Mouse (Mus musculus) cerebellum, adult 2 months (tissue): ENCODE results near the gene Dpy30. TPM values are rescaled to one million over a fixed set of nuclear protein-coding genes. Genes with fewer than 3 reads are reported as not detected.
"Not testable (repeated sequence)": the region's sequence is repeated elsewhere in the genome, so short reads cannot be mapped to it uniquely, and the experiment has no call there.

Experiments
- DNase-seq, 2 experiments: peaks; one replicate each; pipeline ENCODE4 v3.0.0; 2021
- H3K27ac ChIP-seq: fragments of 200-500 bp; 2 replicates; pipeline ENCODE4 v1.5.1; 2012; ENCODE audit warnings: low read length, control low read depth, inconsistent platforms; ENCODE audit not compliant: insufficient read depth
- H3K27me3 ChIP-seq: fragments of 200-500 bp; 2 replicates; pipeline ENCODE4 v1.6.1; 2012; ENCODE audit warnings: inconsistent platforms, mild to moderate bottlenecking, low read length, moderate library complexity; ENCODE audit not compliant: control insufficient read depth, insufficient read depth
- H3K4me1 ChIP-seq: fragments of 200-500 bp; 2 replicates; pipeline ENCODE4 v1.6.1; 2011; ENCODE audit warnings: low read length; ENCODE audit not compliant: control insufficient read depth, insufficient read depth
- H3K4me3 ChIP-seq: fragments of 200-500 bp; replicated peaks from 2 replicates; pipeline ENCODE3; 2011; ENCODE audit warnings: mild to moderate bottlenecking, low read depth, low read length, control low read depth; ENCODE audit not compliant: insufficient read depth
- CTCF ChIP-seq: fragments of 200-500 bp; IDR thresholded peaks from 2 replicates; pipeline ENCODE4 v1.5.1; 2011; ENCODE audit warnings: low read depth, mild to moderate bottlenecking, control low read depth, low read length, moderate library complexity, borderline replicate concordance; ENCODE audit not compliant: insufficient read depth
- POLR2A ChIP-seq: fragments of 200-500 bp; IDR thresholded peaks from 2 replicates; pipeline ENCODE4 v1.6.1; 2011; ENCODE audit warnings: low read length, control low read depth, borderline replicate concordance; ENCODE audit not compliant: insufficient read depth
- WGBS: fragments of 180-500 bp; shearing (Covaris S2); methylation state at CpG from one replicate; pipeline ENCODE4 v1.1.7; 2018; 5-methylcytosine and 5-hydroxymethylcytosine counted together
- polyA plus RNA-seq: library from polyadenylated mRNA; depleted of rRNA; stranded (reverse); fragments of >200 nt; gene quantifications from 2 replicates; pipeline ENCODE4 v1.2.3, GENCODE M21; 2012

The Dpy30 gene
- polyA plus RNA-seq, 1 experiment, result 91.6 TPM

DNA sequence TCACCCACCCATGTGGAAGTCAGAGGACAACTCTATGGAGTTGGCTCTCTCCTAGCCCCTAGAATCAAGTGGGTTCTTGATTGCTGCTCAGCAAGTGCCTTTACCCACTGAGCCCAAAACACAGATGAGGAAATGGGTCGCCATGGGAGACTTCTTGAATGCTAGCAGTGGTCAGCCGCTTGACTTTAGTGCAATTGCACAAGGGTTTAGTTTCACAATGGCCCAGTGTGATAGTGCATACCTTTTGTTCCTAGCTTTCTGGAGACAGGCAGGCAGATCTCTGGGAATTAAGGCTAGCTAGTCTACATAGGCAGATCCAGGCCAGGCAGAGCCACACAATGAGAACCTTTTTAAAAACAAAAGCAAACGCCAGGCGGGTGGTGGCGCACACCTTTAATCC lies 23.7 kb downstream of the Dpy30 start:
- TF ChIP-seq CTCF (no peak), POLR2A (no peak)
- Histone ChIP-seq H3K27ac (no peak overlapping the region), H3K4me1 (no peaks in the 10 kb centered on the region), H3K27me3 (no peaks in the 10 kb centered on the region), H3K4me3 (no peak overlapping the region)
- no peak for DNase-seq
- 78% methylated on average over 5 of the region's 5 CpGs for WGBS

DNA sequence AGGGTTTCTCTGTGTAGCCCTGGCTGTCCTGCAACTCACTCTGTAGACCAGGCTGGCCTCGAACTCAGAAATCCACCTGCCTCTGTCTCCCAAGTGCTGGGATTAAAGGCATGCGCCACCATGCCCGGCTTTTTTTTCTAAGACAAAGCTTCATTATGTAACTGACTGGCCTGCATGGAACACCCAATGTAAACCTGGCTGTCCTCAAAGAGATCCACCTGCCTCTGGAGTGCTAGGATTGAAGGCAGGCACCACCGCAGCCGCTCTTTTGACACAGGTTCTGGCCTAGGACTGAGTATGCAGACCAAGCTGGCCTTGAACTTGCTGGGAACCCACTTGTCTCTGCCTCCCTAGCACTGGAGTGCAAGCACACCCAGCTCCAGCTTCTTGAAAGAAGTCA lies 26.8 kb downstream of the Dpy30 start:
- H3K27ac ChIP-seq, DNase-seq, H3K27me3 ChIP-seq, H3K4me1 ChIP-seq, H3K4me3 ChIP-seq: not testable (repeated sequence)
- WGBS, result 88% methylated on average over 5 of the region's 5 CpGs

DNA sequence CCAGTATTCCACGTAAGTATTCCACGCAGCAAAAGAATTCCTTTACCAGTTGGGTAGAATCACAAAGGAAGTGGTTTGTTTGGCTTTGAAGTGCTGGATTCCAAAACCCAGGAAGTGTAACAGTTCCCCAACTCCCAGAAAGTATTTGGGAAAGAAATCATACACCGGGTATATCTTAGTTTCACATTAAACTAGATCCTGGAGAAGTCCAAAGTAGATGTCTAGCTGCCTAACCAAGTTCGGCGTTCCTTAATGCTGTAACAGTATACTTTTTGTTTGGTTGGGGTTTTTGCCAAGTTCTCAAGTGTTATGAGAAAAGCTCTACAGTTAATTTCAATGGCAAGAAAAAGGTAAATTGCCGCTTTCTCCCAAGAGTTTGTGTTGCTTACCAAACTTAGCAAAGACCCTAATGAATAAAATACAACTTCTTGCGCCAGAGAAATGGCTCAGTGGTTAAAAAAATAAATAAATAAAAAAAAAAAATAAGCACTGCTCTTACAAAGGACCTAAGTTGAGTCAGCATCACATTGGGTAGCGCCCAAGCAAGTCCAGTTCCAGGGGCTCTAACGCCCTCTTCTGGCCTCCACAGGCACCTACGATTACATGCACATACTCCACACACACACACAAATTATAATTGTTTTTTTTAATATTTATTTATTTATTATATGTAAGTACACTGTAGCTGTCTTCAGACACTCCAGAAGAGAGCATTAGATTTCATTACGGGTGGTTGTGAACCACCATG lies 27.5 kb downstream of the Dpy30 start:
- WGBS, result 55% methylated on average over 11 of the region's 11 CpGs
- H3K27ac ChIP-seq, result no peak overlapping the region
- DNase-seq, result peak in 1 of 2 experiments; percentile 17

DNA sequence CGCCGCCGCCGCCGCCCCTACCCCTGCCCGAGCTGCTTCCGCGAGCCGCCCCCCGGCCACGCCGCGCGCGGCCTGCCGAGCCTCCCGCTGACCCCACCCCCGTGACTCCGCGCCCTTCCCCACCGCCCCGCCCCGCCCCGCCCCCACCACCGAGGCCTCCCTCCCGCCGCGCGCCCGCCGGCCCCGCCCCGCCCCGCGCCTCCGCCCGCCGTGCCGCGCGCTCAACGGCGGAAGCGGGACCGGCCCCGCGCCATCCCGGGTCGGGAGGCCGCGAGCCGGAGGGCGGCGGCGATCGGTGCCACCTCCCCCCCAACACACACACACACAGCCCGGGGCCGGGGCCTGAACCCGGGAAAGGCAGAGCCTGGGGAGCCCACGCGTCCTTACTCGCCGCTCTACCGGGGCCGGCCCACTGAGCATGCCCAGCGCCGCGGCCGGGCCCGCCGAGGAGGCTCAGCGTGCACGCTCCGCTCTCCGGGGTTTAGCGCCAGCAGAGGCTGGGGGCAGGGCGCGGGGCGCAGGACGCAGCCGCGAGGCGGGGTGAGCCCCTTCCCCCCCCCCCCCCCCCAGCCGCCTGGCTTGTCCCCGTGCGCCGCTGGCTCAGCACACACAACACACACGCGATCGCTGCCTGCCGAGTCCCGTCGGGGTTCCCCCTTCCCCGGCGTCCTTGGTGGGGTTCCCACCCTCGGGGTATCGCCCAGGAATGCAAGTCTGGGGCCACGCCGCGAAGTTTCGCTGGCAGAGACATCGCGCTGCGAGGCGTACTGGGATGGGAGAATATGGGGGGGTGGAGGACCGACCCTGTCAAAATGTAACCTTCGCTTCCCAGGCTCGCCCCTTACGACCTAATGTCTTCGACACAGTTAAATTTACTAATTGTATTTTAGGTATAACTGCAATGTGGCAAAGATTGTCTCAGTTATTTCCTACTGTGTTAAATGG lies 28.4 kb downstream of the Dpy30 start, which contains the start of gene Memo1:
TSS of gene Memo1 (minus strand) at position 496 of the 945 bp plus-strand sequence.
- H3K27ac ChIP-seq, result peak within 1 kb of the TSS; percentile 94
- TF ChIP-seq POLR2A (0 out of 2 replicates have a peak, but pooled peaks have one; percentile 16), CTCF (no peak)
- peak within 1 kb of the TSS; percentile 90 for H3K4me3 ChIP-seq
- peak; percentile 76 to 79 for DNase-seq
- WGBS, result under 1% methylated on average over 64 of the region's 110 CpGs
- no peaks in the 10 kb centered on the region for H3K27me3 ChIP-seq
- H3K4me1 ChIP-seq, result no peaks in the 10 kb centered on the region; the same call in 1 of the 2 replicates

More for the DNA sequence above, 27.5 kb downstream of the Dpy30 start:
- H3K4me1 ChIP-seq, result no peaks in the 10 kb centered on the region; the same call in 1 of the 2 replicates
- peak overlapping the region; percentile 90 for H3K4me3 ChIP-seq
- no peaks in the 10 kb centered on the region for H3K27me3 ChIP-seq
- no peak for TF ChIP-seq POLR2A
- peak; percentile 25; the same call in 1 of the 2 replicates for TF ChIP-seq CTCF

DNA sequence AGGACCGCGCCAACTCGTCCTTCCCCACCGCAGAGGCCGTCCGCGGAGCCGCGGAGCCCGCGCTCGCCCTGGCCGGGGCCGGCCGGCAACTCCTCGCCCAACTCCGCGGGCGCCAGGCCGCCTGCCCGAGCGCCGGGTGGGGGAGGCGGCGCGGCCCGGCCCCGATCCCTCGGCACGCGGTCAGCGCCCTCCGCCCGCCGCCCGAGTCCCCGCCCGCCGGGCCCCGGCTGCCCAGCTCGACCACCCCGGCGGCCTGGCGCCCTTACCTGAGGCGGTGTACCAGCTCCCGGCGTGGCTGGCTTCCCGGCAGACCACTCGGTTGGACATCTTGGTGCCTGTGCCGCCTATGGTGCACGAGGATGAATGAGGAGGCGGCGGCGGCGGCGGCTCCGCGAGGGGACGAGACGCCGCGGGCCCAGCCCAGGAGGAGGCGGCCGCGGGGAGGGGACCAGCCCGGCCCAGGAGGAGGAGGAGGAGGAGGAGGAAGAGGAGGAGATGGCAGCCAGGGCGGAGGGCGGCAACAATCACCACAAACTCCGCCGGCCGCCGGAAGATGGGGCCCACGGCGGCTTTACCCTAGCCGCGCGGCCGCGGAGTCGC lies 29.2 kb downstream of the Dpy30 start:
- WGBS, result under 1% methylated on average over 69 of the region's 80 CpGs
- no peak for TF ChIP-seq POLR2A
- TF ChIP-seq CTCF, result no peak
- H3K27ac ChIP-seq, result peak overlapping the region; percentile 91

DNA sequence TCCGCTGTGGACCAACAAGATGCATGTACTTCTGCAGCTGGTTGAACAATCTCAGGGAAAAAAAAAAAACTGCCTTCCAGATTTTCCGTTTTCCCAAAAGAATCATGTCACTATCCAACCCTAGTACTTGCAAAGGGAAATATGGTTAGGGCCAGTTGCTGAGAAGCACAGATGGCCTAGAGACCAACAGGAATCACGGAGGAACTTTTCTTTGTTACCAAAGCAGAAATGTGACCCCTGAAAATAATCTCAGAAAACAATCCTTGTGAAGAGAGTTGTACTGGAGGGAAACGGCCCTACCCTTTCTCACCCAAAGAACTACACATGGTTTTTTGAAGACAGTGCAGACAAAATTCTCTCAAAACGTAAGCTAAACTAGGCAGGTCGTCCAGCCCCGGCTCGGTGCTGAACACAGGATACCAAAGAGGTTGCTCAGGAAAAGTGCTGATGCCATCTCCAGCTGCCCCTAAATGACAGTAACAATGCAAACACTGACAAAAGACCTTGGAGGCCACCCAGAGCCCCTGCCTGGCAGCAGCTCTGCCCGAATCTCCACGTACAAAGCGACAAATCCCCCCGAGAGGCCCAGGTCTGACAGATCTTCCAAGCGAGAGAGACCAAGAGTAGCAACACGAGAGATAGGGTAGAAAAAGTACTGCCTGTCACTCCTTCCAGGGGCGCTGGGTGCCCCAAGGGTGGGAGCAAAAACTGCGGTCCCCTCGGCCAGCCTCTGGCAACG lies 29.9 kb downstream of the Dpy30 start:
- DNase-seq, result no peak
- Histone ChIP-seq H3K27me3 (no peaks in the 10 kb centered on the region), H3K4me3 (peak overlapping the region; percentile 61), H3K27ac (peak overlapping the region; percentile 87), H3K4me1 (no peaks in the 10 kb centered on the region; the same call in none of the 2 replicates)
- WGBS, result 2% methylated on average over 18 of the region's 18 CpGs
- TF ChIP-seq CTCF, result no peak
- TF ChIP-seq POLR2A, result no peak

More for the DNA sequence above, 29.2 kb downstream of the Dpy30 start:
- Histone ChIP-seq H3K4me3 (peak overlapping the region; percentile 61), H3K4me1 (no peaks in the 10 kb centered on the region; the same call in 1 of the 2 replicates), H3K27me3 (no peaks in the 10 kb centered on the region)
- DNase-seq, result peak; percentile 80

DNA sequence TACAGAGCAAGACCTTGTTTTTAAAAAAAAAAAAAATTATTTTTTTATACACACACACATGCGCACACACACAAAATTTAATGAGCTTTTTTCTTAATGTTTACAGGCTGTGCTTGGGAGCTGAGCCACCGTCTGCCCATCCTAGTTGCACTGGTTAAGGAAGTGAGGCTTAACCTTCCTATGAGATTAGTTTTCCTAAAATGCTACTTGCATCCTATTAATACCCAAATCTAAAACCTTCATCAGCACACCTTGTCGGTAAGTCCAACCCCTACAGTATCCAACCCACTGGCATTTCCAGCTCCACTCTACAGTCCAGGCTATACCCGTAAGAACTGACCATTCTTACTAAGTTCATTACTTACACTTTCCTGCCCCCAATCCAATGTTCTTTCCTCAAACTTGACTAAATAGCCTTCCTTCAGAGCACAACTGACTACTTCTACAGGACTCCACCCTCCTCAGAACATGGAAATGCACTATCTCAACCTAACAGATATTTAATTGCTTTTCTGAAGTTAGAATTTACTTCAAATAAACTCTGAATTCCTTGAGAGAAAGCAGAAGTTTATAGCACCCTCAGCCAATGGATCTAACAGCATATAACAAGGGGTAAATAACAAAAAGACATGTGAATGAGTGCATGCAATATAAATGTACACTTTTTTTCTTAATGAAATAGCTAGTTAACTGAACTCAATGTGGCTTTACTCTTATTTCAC lies 31.9 kb downstream of the Dpy30 start:
- Histone ChIP-seq H3K4me3 (no peak overlapping the region), H3K4me1 (no peaks in the 10 kb centered on the region; the same call in none of the 2 replicates), H3K27ac (no peak overlapping the region), H3K27me3 (no peaks in the 10 kb centered on the region)
- WGBS, result 90% methylated on average over 4 of the region's 4 CpGs
- DNase-seq, result no peak
- no peak for TF ChIP-seq POLR2A
- TF ChIP-seq CTCF, result no peak
